Mouse (Mus musculus): ENCODE measurements around the gene Lpp. TPM values are rescaled to one million over a fixed set of nuclear protein-coding genes. Genes with fewer than 3 reads are reported as not detected.

Lpp gene
- total and polyA plus RNA-seq, 2 experiments from 2014 or later = 7.9 to 15.9 TPM

DNA sequence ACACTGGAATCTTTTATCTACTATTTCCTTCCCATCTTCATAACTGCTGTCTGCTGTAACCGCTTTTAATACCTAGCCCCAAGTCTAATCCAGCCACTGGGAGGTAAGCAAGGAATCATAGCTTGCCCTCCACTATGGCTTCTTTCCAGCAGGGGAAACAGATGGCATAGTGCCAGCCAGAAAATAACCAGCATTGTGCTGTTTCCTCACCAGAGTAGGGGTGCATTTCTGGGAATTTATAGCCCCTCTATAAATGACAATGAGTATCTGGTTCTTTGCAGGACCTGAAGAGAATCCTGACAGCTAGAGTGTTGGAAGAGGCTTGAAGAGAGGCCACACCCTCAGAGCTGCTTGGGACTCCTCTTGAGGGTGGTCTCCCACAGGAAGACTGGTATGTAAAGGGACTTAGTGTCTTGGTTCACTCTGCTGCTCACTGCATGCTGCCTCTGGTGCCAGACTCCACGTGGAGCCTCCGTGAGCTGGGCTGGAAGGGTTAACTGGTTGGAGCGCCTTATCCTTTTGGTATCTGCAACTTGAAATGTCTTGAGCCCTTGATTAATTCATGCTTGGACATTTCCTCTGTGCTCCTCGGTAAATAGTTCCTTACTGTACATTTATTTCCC is 49.3 kb downstream of the Lpp start:
- Histone ChIP-seq H3K27ac (ENCODE audit: low read depth, low read length) (no peak overlapping the region), H3K9me3 (ENCODE audit: low read length) (no peaks in the 10 kb centered on the region), H3K4me1 (ENCODE audit: insufficient read depth, low read length) (peaks cover 6% of the 10 kb centered on the region; the same call in 1 of the 2 replicates), H3K9ac (replicated peaks; ENCODE audit: low read length, poor library complexity, severe bottlenecking) (no peak overlapping the region), H3K36me3 (ENCODE audit: insufficient read depth, low read length) (no peaks in the 10 kb centered on the region), H3K27me3 (ENCODE audit: insufficient read depth, low read length) (no peaks in the 10 kb centered on the region), H3K4me2 (ENCODE audit: low read depth, low read length, poor library complexity, severe bottlenecking) (no peak overlapping the region), H3K4me3 (ENCODE audit: low read depth, low read length) (no peak overlapping the region)
- DNase-seq (ENCODE audit: low spot score) = no peak
- no peak for ATAC-seq (ENCODE audit: low FRiP score)
- no peak for TF ChIP-seq CTCF (IDR thresholded peaks at IDR 0.05)
- 64% methylated on average over 5 of the region's 5 CpGs for WGBS

GRCm38 (mm10) chr16:24443123-24443515 is 49.8 kb downstream of the Lpp start:
- DNase-seq (ENCODE audit: low spot score) = no peak
- Histone ChIP-seq H3K9ac (replicated peaks; ENCODE audit: low read length, poor library complexity, severe bottlenecking) (no peak overlapping the region), H3K4me2 (ENCODE audit: low read depth, low read length, poor library complexity, severe bottlenecking) (no peak overlapping the region), H3K4me3 (ENCODE audit: low read depth, low read length) (no peak overlapping the region), H3K27me3 (ENCODE audit: insufficient read depth, low read length) (no peaks in the 10 kb centered on the region), H3K9me3 (ENCODE audit: low read length) (no peaks in the 10 kb centered on the region), H3K36me3 (ENCODE audit: insufficient read depth, low read length) (no peaks in the 10 kb centered on the region), H3K4me1 (ENCODE audit: insufficient read depth, low read length) (peaks cover 6% of the 10 kb centered on the region; the same call in 1 of the 2 replicates), H3K27ac (ENCODE audit: low read depth, low read length) (no peak overlapping the region)
- 52% methylated on average over 7 of the region's 7 CpGs for WGBS
- TF ChIP-seq CTCF (IDR thresholded peaks at IDR 0.05) = no peak
- ATAC-seq (ENCODE audit: low FRiP score) = no peak

DNA sequence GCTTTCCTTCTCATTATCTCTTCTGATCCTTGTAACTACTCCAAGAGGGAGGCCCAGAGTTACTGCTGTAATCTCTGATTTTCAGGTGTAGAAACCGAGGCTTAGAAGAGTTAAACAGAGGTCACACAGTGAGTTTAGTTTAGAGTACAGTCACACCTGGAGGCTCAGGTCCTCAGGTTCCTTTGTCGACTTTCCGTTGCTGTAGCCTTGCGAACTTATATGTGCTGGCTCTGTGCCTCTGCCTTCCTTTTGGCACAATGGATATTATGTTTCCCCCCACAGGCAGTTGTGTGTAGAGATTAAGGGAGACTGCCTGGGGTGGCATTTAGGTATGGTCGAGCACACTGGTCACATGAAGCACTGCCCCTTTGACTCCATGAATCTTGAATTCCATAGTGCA is 50.2 kb downstream of the Lpp start:
- TF ChIP-seq CTCF (IDR thresholded peaks at IDR 0.05) = no peak

DNA sequence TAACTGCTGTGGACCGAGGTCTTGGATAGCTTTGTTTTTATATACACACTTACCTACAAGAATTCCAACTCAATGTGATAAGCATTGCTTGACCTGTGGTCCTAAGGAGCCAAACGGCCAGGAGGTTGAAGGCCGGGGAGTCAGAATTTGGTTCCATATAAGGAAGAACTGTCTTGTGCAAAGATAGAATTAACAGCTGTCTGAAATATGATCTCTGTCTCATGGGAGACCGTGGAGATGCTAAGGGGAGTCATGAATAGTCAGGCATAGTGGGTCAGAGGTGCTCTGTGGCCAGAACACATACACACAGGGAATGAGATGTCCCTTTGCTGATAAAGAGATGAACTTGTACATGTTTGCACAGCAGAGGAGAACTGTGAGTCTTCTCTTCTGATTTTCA is 51.5 kb downstream of the Lpp start:
- 86% methylated on average over 4 of the region's 4 CpGs for WGBS

More for the DNA sequence above, 50.2 kb downstream of the Lpp start:
- Histone ChIP-seq H3K4me3 (ENCODE audit: low read depth, low read length) (no peak overlapping the region), H3K27ac (ENCODE audit: low read depth, low read length) (no peak overlapping the region), H3K36me3 (ENCODE audit: insufficient read depth, low read length) (no peaks in the 10 kb centered on the region), H3K27me3 (ENCODE audit: insufficient read depth, low read length) (no peaks in the 10 kb centered on the region), H3K4me1 (ENCODE audit: insufficient read depth, low read length) (peaks cover 6% of the 10 kb centered on the region; the same call in 1 of the 2 replicates), H3K4me2 (ENCODE audit: low read depth, low read length, poor library complexity, severe bottlenecking) (no peak overlapping the region), H3K9me3 (ENCODE audit: low read length) (no peaks in the 10 kb centered on the region), H3K9ac (replicated peaks; ENCODE audit: low read length, poor library complexity, severe bottlenecking) (no peak overlapping the region)
- ATAC-seq (ENCODE audit: low FRiP score) (no peak), DNase-seq (ENCODE audit: low spot score) (no peak)
- 54% methylated on average over 5 of the region's 5 CpGs for WGBS

GRCm38 (mm10) chr16:24445473-24445872 is 52.2 kb downstream of the Lpp start:
- no peak overlapping the region for H3K4me2 ChIP-seq (ENCODE audit: low read depth, low read length, poor library complexity, severe bottlenecking)
- no peak overlapping the region for H3K4me3 ChIP-seq (ENCODE audit: low read depth, low read length)
- no peak for ATAC-seq (ENCODE audit: low FRiP score)
- H3K9ac ChIP-seq (replicated peaks; ENCODE audit: low read length, poor library complexity, severe bottlenecking) = no peak overlapping the region
- no peaks in the 10 kb centered on the region for H3K36me3 ChIP-seq (ENCODE audit: insufficient read depth, low read length)
- 63% methylated on average over 3 of the region's 3 CpGs for WGBS
- no peaks in the 10 kb centered on the region for H3K27me3 ChIP-seq (ENCODE audit: insufficient read depth, low read length)
- H3K9me3 ChIP-seq (ENCODE audit: low read length) = no peaks in the 10 kb centered on the region
- DNase-seq (ENCODE audit: low spot score) = no peak
- peaks cover 6% of the 10 kb centered on the region; the same call in 1 of the 2 replicates for H3K4me1 ChIP-seq (ENCODE audit: insufficient read depth, low read length)
- no peak overlapping the region for H3K27ac ChIP-seq (ENCODE audit: low read depth, low read length)
- no peak for TF ChIP-seq CTCF (IDR thresholded peaks at IDR 0.05)

More for the DNA sequence above, 51.5 kb downstream of the Lpp start:
- H3K9me3 ChIP-seq (ENCODE audit: low read length) = no peaks in the 10 kb centered on the region
- no peak overlapping the region for H3K4me2 ChIP-seq (ENCODE audit: low read depth, low read length, poor library complexity, severe bottlenecking)
- peaks cover 6% of the 10 kb centered on the region; the same call in 1 of the 2 replicates for H3K4me1 ChIP-seq (ENCODE audit: insufficient read depth, low read length)
- H3K27me3 ChIP-seq (ENCODE audit: insufficient read depth, low read length) = no peaks in the 10 kb centered on the region
- H3K9ac ChIP-seq (replicated peaks; ENCODE audit: low read length, poor library complexity, severe bottlenecking) = no peak overlapping the region
- DNase-seq (ENCODE audit: low spot score) = no peak
- no peak overlapping the region for H3K4me3 ChIP-seq (ENCODE audit: low read depth, low read length)
- TF ChIP-seq CTCF (IDR thresholded peaks at IDR 0.05) = no peak
- H3K27ac ChIP-seq (ENCODE audit: low read depth, low read length) = no peak overlapping the region
- no peak for ATAC-seq (ENCODE audit: low FRiP score)
- no peaks in the 10 kb centered on the region for H3K36me3 ChIP-seq (ENCODE audit: insufficient read depth, low read length)

DNA sequence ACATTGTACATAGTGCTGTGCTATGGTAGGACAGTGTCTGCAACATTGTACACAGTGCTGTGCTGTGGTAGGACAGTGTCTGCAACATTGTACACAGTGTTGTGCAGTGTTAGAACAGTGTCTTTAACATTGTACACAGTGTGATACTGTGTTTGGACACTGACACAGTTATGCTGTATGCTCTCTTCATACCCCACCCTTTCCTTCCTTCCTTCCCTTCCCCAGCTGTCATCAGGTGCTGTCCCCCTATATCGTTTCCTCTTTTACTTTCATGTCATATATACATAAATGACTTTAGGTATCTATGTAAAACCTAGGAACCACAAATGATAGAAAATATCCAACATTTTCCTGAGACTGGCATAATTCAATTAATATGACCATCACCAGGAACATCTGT is 53.1 kb downstream of the Lpp start:
- Histone ChIP-seq H3K4me3 (ENCODE audit: low read depth, low read length) (no peak overlapping the region), H3K27me3 (ENCODE audit: insufficient read depth, low read length) (no peaks in the 10 kb centered on the region), H3K9ac (replicated peaks; ENCODE audit: low read length, poor library complexity, severe bottlenecking) (no peak overlapping the region), H3K4me1 (ENCODE audit: insufficient read depth, low read length) (peaks cover 6% of the 10 kb centered on the region; the same call in 1 of the 2 replicates), H3K36me3 (ENCODE audit: insufficient read depth, low read length) (no peaks in the 10 kb centered on the region), H3K27ac (ENCODE audit: low read depth, low read length) (no peak overlapping the region), H3K4me2 (ENCODE audit: low read depth, low read length, poor library complexity, severe bottlenecking) (no peak overlapping the region), H3K9me3 (ENCODE audit: low read length) (no peaks in the 10 kb centered on the region)
- no peak for TF ChIP-seq CTCF (IDR thresholded peaks at IDR 0.05)
- DNase-seq (ENCODE audit: low spot score) (no peak), ATAC-seq (ENCODE audit: low FRiP score) (no peak)
- WGBS = 86% methylated on average over 1 of the region's 1 CpGs
